Mouse (Mus musculus) megakaryocyte, adult 5-6 weeks (primary cell): ENCODE results near the gene Slc6a1. TPM values are rescaled to one million over a fixed set of nuclear protein-coding genes. Genes with fewer than 3 reads are reported as not detected.

ENCODE experiments used
- ATAC-seq: 2 replicates; pipeline ENCODE4 v1.8.0; 2016; ENCODE audit warnings: mild to moderate bottlenecking, inconsistent platforms; ENCODE audit not compliant: poor library complexity, severe bottlenecking
- total RNA-seq, 2 experiments: library from RNA; stranded (forward) in 1 of 2; stranded (reverse) in 1 of 2; fragments of 153-499, 151-499 nt in 1 of 2; fragments of 221-1000, 200-1000 nt in 1 of 2; gene quantifications; 2 replicates each; pipeline versions ENCODE4 v1.2.3 to v1.2.4; 2015 to 2017

Gene Slc6a1
- total RNA-seq (2015) (not detected in 2 replicates), total RNA-seq (2017) (not detected in 2 replicates)

DNA sequence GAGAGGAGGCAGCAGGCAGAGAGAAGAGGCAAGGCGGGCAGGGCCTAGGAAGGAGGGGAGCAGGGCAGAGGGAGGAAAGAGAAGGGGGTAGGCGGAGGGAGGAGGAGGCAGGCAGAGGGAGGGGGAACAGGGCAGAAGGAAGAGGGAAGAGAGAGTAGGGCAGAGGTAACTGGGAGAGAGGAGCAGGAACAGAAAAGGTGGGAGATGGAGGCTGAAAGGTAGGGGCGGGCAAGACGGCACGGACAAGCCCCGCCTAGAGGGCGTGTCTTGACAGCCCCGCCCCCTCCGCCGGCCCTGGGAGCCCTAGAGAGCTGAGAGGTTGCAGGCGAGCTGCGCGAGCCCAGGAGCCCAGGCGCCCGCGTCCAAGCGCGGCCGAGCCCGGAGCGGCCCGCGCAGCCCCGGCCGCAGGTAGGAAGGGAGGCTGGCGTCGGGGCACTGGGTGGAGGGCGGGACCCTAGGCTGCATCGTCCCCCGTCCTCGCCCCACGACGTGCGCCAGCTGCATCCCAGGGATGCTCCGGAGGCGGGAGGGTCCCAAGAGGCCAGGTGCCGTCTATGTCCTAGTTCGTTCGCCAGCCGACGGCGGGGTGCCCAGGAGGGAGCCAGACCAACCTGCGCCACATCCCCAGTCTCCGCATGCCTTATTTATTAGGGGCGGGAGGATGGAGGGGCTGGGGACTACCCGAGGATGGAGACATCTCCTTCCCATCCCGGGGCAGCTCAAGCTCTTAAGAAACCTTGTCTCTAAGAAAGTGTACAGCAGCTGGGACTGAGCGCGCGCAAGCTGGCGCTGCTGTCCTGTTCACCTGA is at the start of gene Slc6a1:
Gene Slc6a1, plus strand, starts transcription at position 167 of the 809 bp plus-strand sequence.
- ATAC-seq: no peak

DNA sequence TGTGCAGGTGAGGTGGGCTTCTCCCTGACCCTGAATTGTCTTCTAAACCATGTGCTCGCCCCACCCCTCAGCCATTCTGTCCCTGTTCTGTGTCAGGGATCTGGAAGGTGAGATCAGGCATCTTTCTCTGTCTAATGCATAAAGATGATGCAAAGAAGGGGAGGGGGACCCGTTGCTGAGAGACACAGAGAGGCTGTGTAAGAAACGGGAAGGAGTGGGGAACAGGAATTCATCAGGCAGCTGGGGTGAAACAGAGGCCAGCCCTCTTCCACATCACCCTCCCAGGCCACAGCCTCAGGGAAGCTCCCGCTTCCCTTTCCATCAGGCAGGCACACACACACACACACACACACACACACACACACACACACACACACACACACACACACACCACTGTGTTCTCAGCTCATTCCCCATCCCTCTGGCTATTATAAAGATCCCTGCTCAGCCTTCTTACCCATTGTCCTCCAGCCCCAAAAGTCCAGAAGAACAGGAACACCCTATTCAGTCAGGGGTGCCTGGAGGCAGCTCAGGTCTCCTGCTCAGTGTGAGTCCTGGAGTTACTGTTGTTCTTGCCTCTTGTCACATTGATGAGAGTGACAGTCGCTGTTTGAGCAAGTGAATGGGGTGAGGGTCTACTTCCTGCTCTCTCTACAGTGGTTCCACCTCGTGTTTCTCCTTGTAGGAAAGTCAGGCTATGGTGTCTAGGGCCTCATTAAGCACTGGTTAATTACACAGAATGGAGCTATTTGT is 43.4 kb upstream of the Slc6a1 start:
- ATAC-seq: no peak

DNA sequence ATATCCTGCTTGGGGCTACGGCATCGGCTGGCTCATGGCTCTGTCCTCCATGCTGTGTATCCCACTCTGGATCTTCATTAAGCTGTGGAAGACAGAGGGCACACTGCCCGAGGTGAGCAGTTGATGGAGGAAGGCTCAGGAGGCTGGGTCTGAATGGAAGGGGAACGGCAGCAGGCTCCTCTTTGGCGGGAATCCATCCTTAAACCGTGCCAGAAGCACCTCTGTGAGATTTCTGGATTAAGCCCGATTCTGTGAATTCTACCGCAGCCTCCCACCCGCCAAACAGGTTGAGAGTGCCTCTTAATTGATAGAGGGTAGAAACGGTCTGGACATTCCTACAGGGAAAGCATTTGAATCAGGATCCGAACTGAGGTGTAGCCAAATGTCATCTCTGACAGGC is 36.8 kb upstream of the Slc6a1 start:
- ATAC-seq: no peak

DNA sequence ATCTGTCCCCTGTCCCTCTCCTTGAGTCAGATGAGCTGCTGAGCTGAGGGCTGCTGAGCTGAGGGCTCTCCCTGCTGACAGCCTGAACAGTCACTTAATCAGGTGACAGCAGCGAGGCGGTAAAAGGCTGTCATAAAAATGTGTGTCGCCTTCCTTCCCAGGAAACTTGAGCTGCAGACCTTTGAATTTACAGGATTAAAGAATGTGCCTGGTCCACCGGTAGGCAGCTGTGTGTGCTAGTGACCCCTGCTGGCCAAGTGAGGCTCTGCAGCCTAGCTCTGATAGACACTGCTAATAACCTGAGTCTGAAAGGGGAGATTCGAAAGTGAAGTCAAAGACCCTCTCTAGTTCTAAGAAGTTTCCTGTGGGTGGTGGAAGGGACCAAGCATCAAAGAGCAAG is 32.1 kb upstream of the Slc6a1 start:
- ATAC-seq: peak; percentile 67

DNA sequence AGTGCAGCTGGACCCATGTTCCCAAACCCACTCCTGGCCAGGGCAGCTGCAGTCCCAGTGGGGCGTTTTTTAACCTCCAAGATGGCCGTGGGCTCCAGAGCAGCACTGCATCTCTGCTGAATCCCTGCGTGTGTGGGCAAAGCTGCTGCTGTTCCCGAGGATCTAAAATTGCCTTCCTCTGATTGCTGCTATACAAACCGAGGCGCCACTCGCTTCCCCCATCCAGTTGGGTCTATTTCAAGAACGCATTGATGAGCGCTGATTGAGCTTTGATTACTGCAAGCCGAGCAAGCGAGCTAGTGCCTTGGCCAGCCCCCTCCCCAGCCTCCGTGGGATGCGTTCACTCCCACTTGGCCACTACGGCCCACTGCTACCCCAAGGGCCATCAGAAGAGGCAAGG is 27.5 kb upstream of the Slc6a1 start:
- ATAC-seq: no peak

DNA sequence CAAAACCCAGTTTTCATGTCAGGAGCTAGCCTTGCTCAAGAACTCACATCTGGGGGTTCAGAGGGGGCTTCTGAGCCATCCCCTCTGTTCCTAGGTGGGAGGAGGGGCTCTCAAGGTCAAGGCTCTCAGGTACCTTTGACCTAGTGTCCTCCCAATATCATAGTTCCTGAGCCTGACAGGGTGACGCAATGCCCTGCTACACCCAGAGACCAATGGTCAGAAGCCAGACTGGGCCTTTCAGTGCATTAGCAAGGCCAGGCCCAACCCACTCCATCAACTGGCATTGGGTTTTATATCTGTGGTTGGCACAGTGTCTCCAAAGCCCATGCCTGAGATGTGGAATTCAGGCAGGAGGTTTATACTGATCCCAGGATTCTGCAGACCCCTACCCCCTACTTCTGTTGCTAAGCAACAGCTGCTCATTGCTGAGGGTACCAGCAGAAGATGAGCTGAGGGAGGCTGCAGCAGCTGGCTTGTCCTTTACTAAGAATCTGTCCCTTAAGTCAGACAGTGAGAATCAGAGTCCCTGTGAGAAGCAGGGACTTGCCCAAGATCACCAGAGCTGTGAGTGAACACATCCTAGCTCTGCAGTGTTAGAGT is 24.6 kb upstream of the Slc6a1 start:
- no peak for ATAC-seq

DNA sequence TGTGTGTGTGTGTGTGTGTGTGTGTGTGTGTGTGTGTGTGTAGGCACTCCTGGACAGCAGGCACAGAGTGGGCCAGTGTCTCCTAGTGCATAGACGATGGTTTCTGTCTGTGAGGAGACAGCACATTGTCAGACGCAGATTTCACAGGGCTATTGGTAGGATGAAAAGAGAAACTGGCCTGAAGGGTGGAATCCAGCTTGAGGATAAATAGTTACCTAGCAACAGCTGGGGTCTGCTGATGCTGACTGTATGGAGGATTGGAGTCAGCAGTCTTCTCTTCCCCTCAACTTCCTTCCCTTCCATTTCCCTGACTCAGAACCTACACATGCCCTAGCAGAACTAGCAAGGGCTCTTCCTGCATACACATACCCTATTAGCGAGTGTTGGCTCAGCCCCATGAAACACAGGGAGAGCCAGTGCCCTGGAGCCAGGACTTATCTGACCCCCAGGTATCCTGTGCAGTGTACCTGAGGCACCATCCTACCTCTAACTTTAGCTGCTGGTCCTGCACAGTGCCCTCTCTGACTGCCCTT is 23.7 kb upstream of the Slc6a1 start:
- ATAC-seq: no peak

DNA sequence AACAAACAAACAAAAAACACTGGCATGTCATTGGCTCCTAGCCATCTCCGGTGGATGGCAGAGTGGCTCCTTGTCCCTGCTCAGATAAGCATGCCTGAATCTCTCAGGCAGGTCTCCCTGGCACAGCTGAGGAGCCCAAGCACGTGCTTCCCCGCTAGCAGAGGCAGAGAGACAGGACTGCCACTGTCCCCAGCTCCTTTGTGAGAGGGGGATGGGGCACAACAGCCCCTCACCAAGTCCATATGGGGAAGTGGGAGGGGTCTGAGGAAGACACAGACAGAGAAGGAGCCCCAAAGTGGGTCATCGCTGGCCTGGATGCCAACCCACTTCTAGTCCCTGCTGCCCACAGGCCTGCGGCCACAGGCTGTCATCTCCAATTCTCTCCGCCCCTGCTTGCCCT is 20.8 kb upstream of the Slc6a1 start:
- ATAC-seq: no peak

DNA sequence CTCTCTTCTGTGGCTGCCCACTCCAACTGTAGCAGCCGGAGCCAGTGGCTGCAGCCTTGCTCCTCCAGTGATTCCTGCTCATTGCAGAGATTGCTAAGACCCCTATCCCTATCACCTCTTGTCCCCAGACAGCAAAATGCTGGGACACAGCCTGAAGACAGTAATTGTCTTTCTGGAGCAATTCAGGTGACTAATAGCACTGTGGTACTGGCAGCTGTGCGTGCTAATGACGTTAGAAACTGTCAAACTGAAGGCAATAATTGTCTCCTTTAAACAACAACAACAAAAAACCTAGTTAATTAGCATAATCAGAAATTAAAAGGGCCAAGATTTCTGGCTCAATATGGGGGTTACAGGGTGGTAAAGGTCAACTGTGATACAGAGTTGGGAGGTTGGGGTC is 18.4 kb upstream of the Slc6a1 start:
- no peak for ATAC-seq

DNA sequence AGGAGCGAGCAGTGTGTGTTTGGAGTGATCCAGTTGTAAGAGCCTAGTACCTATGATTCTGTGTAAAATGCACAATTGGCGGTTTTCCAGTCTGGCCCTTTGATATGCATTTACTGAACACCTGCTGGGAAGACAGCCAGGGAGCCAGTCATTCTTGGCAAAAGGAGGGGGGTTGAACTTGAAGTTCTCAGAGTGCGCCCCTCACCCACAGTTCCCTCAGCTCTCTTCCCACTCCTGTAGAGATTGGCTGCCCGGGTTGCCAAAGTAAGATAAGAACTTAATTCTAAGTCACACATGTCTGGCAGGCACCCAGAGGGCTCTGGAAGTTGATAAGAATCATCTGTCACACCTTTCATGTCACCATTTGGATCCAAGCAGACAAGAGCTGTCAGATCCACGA is 18.0 kb upstream of the Slc6a1 start:
- ATAC-seq: no peak

DNA sequence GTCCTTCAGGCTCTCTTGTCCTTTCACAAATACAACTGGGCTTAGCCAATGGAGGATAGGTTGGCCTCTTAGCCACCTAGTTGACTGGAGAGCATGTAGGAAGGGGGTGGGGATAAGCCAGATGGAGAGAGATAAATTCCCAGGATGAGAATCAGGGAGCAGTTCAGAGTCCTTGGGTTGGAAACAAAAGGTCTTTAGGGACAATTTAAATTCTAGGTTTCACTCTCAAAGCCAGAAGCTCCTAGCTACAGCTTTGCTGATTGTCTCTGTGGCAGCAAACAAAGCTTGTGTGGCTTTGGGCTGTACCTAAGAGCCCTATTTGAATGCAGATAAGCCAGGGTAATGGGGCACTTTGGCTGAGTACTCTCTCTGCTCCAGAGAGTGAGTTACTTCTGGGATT is 16.2 kb upstream of the Slc6a1 start:
- ATAC-seq: no peak

DNA sequence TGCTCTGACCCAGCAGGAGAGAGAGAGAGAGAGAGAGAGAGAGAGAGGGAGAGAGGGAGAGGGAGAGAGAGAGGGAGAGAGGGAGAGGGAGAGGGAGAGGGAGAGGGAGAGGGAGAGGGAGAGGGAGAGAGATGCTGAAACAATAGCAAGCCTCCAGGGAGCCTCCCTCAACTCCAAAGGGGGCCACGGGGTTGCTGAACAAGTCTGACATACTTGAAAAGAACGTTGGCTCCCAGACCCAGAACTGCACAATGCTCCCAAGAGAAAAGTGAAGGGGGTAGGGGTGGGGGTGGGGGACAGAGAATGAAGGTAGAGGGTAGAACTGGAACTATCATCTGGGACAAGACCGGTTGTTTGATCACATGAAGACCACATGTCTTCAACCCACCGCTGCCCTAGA is 14.5 kb upstream of the Slc6a1 start:
- ATAC-seq: no peak

DNA sequence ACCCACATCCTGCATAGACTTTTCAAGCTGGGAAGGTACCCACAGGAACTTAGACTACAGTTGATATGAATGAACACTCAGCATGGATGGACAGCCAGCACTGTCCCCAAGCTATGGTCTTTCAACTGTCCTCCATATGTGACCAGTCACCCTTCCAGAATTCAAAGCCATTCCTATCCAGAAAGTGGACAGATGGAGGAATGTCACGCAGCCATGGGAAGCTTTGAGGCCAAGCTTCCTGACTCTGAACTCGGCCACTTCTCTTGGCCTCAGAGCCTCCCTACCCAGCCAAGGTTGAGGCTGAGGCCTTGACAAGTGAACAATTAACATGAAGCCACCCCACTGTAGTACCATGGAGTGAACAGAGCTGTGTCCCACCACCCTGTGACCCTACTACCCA is 12.8 kb upstream of the Slc6a1 start:
- no peak for ATAC-seq

DNA sequence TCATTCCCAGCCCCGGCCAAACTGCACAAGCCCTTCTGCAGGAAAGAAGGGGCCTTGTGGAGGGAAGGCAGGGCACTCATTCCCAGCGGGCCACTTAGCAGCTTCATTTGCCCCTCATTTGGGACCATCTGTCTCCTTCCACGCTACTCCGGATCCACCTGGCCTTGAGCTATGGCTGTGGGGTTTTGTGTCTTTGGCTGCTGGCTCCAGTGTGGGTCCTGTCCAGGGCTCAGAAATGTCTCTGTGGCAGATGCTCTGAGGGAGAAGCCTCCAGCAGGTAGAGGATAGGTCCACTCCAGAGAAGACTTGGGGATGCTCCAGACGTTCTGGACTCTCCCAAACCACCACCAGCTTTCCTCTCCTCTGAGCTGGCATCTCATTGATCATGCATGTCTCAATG is 11.6 kb upstream of the Slc6a1 start:
- no peak for ATAC-seq

DNA sequence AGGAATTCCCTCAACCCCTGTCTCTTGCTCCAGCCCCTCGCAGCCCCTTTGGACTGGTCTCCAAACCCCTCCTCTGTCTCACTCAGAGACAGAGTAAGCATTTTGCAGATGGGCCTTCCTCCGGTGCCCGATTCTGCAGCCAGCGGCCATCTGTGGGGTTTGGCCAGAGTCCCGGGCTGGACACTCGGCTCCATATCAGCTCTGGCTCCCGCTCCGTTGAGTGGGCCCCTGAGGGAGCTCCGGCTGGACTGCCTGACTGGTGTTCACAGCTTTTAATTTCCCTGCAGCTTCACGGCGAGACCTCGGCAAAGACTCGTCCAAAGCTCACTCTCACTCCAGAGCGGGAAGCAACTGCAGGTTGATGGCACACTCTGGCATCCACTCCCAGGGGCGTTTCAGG is 10.2 kb upstream of the Slc6a1 start:
- no peak for ATAC-seq

DNA sequence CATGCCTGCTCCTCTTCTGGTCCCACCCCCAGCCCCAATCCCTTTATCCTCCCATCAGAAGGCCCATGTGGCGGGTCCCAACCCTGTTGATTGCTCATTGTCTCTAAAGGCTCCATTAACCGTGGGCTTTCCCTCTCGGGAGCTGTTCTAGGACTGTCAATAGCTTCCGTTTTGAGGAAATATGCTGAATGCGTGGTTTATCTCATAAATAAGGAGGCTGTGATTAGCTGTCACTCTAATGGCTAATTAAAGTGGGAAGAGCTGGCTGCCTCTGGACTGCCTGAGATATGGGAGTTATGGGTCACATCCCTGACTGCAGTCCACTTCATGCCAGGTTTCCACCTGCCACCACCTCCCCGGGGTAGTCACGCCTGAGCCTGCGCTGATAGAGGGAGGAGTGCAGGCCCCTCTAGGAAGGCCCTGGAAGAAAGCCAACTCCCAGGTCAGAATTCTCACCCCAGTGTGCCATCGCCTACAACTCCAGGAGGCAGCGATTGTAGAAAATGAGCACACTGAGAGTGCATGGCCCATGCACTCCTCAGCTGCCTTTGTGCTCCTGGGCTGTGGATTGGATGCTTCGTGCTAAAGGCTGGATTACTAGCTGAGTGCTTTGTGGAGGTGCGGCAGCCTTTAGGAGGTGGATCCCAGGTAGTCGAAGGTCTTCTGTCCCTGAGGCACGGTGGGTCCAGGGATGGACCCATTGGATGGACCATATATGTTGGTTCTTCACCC is 8.3 kb upstream of the Slc6a1 start:
- ATAC-seq: no peak

DNA sequence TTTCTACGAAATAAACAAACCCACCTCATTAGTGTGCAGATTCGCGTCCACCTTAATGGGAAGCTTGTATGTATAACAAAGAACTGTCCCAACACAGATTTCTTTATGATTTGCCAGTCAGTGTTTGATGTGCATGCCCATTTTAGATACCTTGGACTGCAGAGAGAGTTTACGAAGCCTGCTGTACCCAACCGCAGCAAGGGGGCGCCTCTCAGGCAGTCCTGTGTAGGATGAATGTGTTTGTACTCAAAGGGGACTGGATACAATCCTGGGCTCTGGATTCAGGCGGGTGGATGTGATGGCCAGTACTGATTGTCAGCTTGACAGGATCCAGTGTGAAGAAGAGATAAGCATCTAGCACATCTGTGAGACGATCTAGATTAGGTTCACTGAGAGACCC is 6.6 kb upstream of the Slc6a1 start:
- no peak for ATAC-seq

DNA sequence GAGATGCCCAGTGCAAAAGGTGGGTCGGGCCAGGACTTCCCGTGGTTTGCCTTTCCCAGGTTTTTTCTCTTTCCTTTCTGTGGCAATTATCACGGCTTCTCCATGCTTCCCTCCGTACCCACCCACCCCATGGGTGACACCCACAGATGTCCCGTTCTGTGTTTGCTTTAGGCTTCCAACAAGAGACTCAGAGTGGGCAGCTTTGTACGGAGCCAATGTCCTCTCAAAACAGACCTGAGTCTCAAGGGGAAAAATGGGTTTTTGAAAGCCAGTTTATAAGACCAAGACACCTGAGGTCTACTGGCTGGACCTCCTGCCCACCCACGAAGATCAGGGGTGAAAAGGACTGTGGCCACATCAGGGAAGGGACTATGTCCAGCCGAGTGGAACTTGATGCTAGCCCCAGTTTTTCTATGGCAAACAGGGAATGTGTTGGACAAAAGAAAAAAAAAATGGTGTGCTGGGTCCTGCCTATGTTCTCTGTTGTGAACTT is 889 bp downstream of the Slc6a1 start:
- ATAC-seq: no peak

DNA sequence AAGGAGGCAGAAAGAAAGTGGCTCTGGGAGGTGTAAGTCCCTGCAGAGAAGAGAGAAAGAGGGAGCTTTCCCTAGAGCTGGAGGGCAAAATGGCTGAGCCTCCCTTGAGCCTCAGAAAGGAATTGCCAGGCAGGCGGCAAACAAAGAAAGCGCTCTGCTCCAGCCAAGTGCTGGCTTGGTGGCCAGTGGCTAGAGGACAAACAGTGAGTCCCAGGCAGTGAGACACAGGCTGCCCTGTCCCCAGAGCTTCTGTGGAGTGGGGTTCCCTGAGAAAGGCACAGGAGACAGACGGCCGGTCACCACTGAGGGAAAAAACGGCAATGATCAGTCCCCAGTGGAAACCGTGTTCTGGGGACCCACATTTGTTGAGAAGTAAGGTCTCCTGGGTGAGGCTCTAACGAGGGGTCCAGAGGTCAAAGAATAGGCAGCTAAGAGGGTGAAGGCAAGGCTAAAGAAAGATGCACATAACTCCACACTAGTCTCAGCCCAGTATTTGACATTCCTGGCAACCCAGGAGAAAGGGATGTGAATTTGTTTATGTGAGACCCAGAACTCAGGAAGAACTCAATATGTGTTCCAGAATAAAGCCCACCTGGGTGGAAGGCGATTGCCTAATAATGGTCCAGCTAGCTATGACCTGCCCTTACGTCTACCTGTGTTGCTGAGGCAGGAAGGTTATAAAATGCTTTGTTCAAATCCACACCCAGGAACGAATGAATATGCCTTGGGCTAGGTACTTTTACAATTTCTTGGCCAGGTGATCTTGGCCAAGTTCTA is 1.7 kb downstream of the Slc6a1 start:
- no peak for ATAC-seq

DNA sequence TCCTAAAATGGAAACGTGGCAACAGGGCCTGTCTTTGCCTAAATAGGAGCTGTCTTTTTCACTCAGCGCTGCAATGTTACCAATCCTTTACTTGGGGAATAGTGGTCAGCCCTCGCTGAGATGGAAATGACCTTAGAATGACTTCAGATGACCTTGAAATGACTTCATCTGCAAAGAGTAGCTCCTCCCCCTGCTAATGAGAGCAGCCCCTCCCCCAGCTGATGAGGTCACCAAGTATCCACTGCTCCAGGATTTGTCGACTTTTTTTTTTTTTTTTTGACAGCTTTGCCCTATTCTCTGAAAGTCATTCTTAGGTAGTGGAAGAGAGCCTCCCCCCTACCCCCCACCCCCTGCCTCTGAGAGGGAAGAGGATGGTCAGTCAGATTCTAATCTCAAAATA is 3.0 kb downstream of the Slc6a1 start:
- no peak for ATAC-seq
